Mouse (Mus musculus): Measurements from ENCODE around the gene Irf4. TPM values are rescaled to one million over a fixed set of nuclear protein-coding genes. Genes with fewer than 3 reads are reported as not detected.

Gene Irf4
- polyA plus RNA-seq, 1 experiment from 2014 or later = 0.12 TPM

DNA sequence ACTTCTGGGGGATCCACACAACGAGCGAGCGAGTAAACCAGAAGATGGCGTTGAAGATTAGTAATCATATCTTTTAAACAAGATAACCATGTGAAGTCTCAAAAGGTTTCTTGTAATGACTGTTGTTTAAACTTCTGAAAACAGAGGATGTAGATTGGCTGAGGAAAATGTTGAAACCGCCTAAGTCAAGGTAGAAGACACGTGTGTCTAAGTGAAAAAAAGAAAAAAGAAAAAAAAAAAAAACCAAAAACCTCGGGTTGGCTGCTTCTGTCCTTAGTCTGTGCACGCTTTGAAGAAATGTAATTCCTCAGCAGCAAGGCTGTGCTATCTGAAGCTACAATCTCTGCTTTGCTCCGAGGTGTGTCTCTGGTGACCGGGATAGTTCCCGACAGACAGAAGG, 1.5 kb upstream of the Irf4 start:
- H3K4me3 ChIP-seq (replicated peaks; ENCODE audit: low read length) = no peak overlapping the region
- no peak overlapping the region for H3K4me2 ChIP-seq (ENCODE audit: low read depth, low read length)
- H3K27me3 ChIP-seq (ENCODE audit: control insufficient read depth, insufficient read depth, low read length) = peaks cover 39% of the 10 kb centered on the region
- no peaks in the 10 kb centered on the region for H3K36me3 ChIP-seq (ENCODE audit: control insufficient read depth, insufficient read depth, low read length)
- WGBS = 60% methylated on average over 11 of the region's 11 CpGs
- peaks cover 4% of the 10 kb centered on the region; the same call in 1 of the 2 replicates for H3K4me1 ChIP-seq (ENCODE audit: control insufficient read depth, insufficient read depth, low read length)
- no peaks in the 10 kb centered on the region for H3K9me3 ChIP-seq (replicated peaks; ENCODE audit: control insufficient read depth, low read length)
- no peak for ATAC-seq (ENCODE audit: insufficient read depth, low FRiP score)
- H3K27ac ChIP-seq (ENCODE audit: low read length) = no peak overlapping the region
- H3K9ac ChIP-seq (ENCODE audit: low read length) = no peak overlapping the region

DNA sequence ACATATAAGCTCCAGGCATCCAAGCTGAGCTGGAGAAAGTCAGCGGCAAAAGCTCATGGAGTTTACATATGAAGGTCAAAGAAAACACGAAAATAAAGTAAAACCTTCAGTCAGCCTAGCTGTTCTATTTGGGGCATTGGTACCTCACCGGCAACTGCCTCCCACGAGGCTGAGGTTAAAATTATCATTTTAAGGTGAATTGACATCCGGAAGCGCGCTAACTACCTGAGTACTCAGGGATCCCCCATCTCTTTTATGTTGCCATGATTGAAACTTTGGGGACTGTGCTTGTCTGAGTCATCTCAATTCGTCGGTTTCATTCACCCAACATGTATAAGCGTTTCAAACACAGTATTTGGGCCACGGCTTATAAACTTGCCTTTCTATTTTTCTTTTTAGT, 705 bp upstream of the Irf4 start:
- no peak overlapping the region for H3K27ac ChIP-seq (ENCODE audit: low read length)
- no peak overlapping the region for H3K9ac ChIP-seq (ENCODE audit: low read length)
- peaks cover 39% of the 10 kb centered on the region for H3K27me3 ChIP-seq (ENCODE audit: control insufficient read depth, insufficient read depth, low read length)
- WGBS = 58% methylated on average over 11 of the region's 11 CpGs
- H3K36me3 ChIP-seq (ENCODE audit: control insufficient read depth, insufficient read depth, low read length) = no peaks in the 10 kb centered on the region
- no peak overlapping the region for H3K4me3 ChIP-seq (replicated peaks; ENCODE audit: low read length)
- no peaks in the 10 kb centered on the region for H3K9me3 ChIP-seq (replicated peaks; ENCODE audit: control insufficient read depth, low read length)
- no peak overlapping the region for H3K4me2 ChIP-seq (ENCODE audit: low read depth, low read length)
- H3K4me1 ChIP-seq (ENCODE audit: control insufficient read depth, insufficient read depth, low read length) = peaks cover 4% of the 10 kb centered on the region; the same call in 1 of the 2 replicates
- ATAC-seq (ENCODE audit: insufficient read depth, low FRiP score) = no peak

DNA sequence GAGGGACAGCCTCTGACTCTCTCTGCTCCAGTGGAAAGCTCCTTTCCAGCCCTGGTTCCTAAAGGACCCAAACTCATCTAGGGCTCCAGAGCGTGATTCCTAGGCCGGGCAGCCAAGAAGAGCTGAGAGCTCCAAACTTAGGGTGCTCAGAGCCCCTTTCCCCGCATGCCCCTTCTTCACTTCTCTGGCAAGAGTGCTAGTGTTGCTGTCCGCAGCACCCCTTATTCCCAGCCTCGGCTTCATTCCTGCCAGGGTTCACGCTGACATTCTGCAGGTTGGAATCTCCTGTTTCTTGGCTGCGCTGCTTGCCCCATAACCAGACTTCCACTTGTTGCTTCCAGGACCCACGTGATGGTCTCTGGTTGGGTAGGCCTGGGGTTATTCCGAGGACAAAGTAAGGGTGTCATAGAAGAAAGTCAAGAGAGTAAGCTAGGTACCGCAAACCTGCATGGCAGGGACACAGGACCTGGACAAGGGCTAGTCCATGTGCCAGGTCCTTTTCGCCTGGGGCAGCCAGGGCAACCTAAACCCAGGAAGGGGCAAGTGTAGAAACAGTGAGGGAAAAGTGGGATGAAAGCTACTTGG, 623 bp downstream of the Irf4 start:
- H3K9me3 ChIP-seq (replicated peaks; ENCODE audit: control insufficient read depth, low read length) = no peaks in the 10 kb centered on the region
- WGBS = 6% methylated on average over 11 of the region's 11 CpGs
- H3K4me3 ChIP-seq (replicated peaks; ENCODE audit: low read length) = peak overlapping the region; percentile 47
- no peaks in the 10 kb centered on the region for H3K36me3 ChIP-seq (ENCODE audit: control insufficient read depth, insufficient read depth, low read length)
- no peak overlapping the region for H3K27ac ChIP-seq (ENCODE audit: low read length)
- H3K4me1 ChIP-seq (ENCODE audit: control insufficient read depth, insufficient read depth, low read length) = peaks cover 4% of the 10 kb centered on the region; the same call in 1 of the 2 replicates
- H3K9ac ChIP-seq (ENCODE audit: low read length) = no peak overlapping the region
- peak overlapping the region; percentile 77 for H3K4me2 ChIP-seq (ENCODE audit: low read depth, low read length)
- H3K27me3 ChIP-seq (ENCODE audit: control insufficient read depth, insufficient read depth, low read length) = peaks cover 39% of the 10 kb centered on the region
- ATAC-seq (ENCODE audit: insufficient read depth, low FRiP score) = no peak

DNA sequence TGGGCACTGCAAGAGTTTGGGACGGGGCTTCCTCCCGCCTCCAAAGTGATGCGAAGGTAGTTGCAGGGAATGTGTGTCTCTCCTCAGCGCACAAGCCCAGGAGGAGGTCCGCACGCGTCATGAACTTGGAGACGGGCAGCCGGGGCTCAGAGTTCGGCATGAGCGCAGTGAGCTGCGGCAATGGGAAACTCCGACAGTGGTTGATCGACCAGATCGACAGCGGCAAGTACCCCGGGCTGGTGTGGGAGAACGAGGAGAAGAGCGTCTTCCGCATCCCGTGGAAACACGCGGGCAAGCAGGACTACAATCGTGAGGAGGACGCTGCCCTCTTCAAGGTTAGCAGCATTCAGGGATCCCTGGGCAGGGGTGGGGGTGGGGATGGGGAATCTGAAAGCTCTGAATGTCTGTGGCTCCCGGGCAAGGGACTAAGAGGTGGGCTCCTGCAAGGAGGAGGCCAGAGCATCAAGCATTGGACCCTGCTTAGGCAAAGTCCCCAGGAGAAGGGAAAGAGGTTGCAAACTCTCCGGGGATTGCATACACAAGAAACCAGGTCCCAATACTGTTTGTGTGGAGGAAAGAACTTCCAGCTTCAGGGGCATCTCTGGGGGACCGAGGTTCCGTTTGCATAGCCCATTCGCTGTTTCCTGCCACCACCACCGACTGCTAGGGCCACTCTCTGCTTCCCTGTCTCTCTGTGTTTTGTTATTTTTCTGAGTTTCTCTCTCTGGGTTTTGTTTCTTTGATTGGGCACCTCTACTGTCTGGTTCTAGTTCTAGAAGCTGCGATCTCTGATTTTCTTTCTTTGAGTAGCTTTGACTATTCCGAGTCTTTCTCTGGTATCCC, 1.7 kb downstream of the Irf4 start:
- peaks cover 39% of the 10 kb centered on the region for H3K27me3 ChIP-seq (ENCODE audit: control insufficient read depth, insufficient read depth, low read length)
- H3K9me3 ChIP-seq (replicated peaks; ENCODE audit: control insufficient read depth, low read length) = no peaks in the 10 kb centered on the region
- H3K9ac ChIP-seq (ENCODE audit: low read length) = no peak overlapping the region
- no peak for ATAC-seq (ENCODE audit: insufficient read depth, low FRiP score)
- peak overlapping the region; percentile 77 for H3K4me2 ChIP-seq (ENCODE audit: low read depth, low read length)
- H3K4me3 ChIP-seq (replicated peaks; ENCODE audit: low read length) = peak overlapping the region; percentile 33
- WGBS = 3% methylated on average over 33 of the region's 33 CpGs
- H3K36me3 ChIP-seq (ENCODE audit: control insufficient read depth, insufficient read depth, low read length) = no peaks in the 10 kb centered on the region
- peaks cover 4% of the 10 kb centered on the region; the same call in 1 of the 2 replicates for H3K4me1 ChIP-seq (ENCODE audit: control insufficient read depth, insufficient read depth, low read length)
- no peak overlapping the region for H3K27ac ChIP-seq (ENCODE audit: low read length)

DNA sequence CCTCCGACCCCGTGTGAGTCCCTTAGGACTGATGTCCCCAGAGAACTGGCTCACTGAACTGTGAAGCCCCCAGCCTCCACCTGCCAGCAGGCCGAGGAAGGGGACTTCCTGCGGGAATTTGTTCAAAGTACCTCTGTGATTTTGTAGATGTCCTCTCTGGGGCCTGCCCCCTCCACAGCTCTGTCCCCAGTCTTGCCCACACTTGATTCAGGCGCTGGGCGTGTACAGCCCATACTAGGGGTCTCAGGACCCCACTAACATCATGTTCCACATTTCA, 2.2 kb downstream of the Irf4 start:
- Histone ChIP-seq H3K4me1 (ENCODE audit: control insufficient read depth, insufficient read depth, low read length) (peaks cover 4% of the 10 kb centered on the region; the same call in 1 of the 2 replicates), H3K4me3 (replicated peaks; ENCODE audit: low read length) (no peak overlapping the region), H3K9ac (ENCODE audit: low read length) (no peak overlapping the region), H3K4me2 (ENCODE audit: low read depth, low read length) (no peak overlapping the region), H3K36me3 (ENCODE audit: control insufficient read depth, insufficient read depth, low read length) (no peaks in the 10 kb centered on the region), H3K27ac (ENCODE audit: low read length) (no peak overlapping the region), H3K9me3 (replicated peaks; ENCODE audit: control insufficient read depth, low read length) (no peaks in the 10 kb centered on the region), H3K27me3 (ENCODE audit: control insufficient read depth, insufficient read depth, low read length) (peaks cover 39% of the 10 kb centered on the region)
- 35% methylated on average over 6 of the region's 6 CpGs for WGBS
- no peak for ATAC-seq (ENCODE audit: insufficient read depth, low FRiP score)

DNA sequence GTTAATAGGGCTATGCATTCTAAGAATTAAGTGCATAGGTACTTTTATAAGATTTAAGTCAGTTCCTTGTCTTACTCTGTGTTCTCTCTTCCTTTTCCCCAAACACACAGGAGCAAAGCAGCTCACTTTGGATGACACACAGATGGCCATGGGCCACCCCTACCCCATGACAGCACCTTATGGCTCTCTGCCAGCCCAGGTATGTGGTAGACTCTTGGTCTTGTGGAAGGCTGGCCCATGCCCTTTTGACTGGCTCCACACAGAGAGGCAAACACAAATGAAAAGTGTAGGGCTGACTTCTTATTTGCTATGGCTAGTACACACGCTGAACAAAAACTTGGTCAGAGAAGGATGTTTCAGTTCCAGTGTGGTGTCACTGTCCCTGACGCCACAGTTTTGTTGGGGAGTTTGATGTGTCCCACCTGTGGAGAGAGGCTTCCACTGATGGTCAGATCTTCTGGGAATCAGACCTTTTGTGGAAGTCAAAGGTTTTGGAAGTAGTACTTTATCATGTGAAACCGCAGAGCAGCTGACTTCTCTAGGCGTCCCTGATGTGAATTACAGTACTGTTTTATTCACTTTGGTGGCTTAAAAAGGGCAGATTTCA, 3.7 kb downstream of the Irf4 start:
- no peak for ATAC-seq (ENCODE audit: insufficient read depth, low FRiP score)
- WGBS = 69% methylated on average over 4 of the region's 4 CpGs
- no peak overlapping the region for H3K9ac ChIP-seq (ENCODE audit: low read length)

DNA sequence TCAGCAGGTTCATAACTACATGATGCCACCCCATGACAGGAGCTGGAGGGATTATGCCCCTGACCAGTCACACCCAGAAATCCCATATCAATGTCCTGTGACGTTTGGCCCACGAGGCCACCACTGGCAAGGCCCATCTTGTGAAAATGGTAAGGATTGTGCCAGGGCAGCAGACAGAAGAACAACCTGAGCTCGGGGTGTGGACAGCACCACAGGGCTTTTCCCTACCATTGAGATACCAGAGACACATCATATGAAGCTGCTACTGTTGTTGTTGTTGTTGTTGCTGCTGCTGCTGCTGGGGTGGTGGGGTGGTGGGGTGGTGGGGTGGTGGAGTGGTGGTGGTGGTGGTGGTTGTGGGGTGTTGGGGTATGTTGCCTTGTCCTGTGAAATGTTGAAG, 4.4 kb downstream of the Irf4 start:
- no peak for ATAC-seq (ENCODE audit: insufficient read depth, low FRiP score)
- no peak overlapping the region for H3K4me2 ChIP-seq (ENCODE audit: low read depth, low read length)
- no peaks in the 10 kb centered on the region for H3K36me3 ChIP-seq (ENCODE audit: control insufficient read depth, insufficient read depth, low read length)
- H3K27ac ChIP-seq (ENCODE audit: low read length) = no peak overlapping the region
- no peaks in the 10 kb centered on the region for H3K9me3 ChIP-seq (replicated peaks; ENCODE audit: control insufficient read depth, low read length)
- peaks cover 4% of the 10 kb centered on the region; the same call in 1 of the 2 replicates for H3K4me1 ChIP-seq (ENCODE audit: control insufficient read depth, insufficient read depth, low read length)
- no peak overlapping the region for H3K4me3 ChIP-seq (replicated peaks; ENCODE audit: low read length)
- no peak overlapping the region for H3K9ac ChIP-seq (ENCODE audit: low read length)
- WGBS = 81% methylated on average over 3 of the region's 3 CpGs
- peaks cover 34% of the 10 kb centered on the region for H3K27me3 ChIP-seq (ENCODE audit: control insufficient read depth, insufficient read depth, low read length)

More for the DNA sequence above, 3.7 kb downstream of the Irf4 start:
- Histone ChIP-seq H3K27ac (ENCODE audit: low read length) (no peak overlapping the region), H3K4me1 (ENCODE audit: control insufficient read depth, insufficient read depth, low read length) (peaks cover 4% of the 10 kb centered on the region; the same call in 1 of the 2 replicates), H3K4me2 (ENCODE audit: low read depth, low read length) (no peak overlapping the region), H3K36me3 (ENCODE audit: control insufficient read depth, insufficient read depth, low read length) (no peaks in the 10 kb centered on the region), H3K27me3 (ENCODE audit: control insufficient read depth, insufficient read depth, low read length) (peaks cover 39% of the 10 kb centered on the region), H3K9me3 (replicated peaks; ENCODE audit: control insufficient read depth, low read length) (no peaks in the 10 kb centered on the region), H3K4me3 (replicated peaks; ENCODE audit: low read length) (no peak overlapping the region)

DNA sequence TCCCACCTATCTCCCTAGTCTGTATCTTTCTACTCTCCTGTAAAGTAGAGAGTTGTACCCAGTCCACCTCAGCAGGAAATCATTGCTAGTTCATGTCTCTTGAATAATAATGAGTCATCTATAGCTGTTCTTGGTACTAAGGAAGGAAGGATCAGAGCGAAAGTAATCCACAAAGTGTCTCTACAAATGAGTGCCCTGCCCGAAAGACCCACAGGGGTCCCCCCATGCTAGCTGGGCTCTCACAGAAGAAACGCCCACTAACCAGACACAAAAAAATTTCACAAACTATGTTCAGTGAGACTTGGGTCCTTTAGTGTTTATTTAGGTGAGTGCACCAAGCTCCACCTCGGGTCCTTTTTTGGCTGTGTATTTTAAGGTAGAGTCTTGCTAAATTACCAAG, 5.0 kb downstream of the Irf4 start:
- H3K36me3 ChIP-seq (ENCODE audit: control insufficient read depth, insufficient read depth, low read length) = no peaks in the 10 kb centered on the region
- no peak overlapping the region for H3K4me2 ChIP-seq (ENCODE audit: low read depth, low read length)
- no peak for ATAC-seq (ENCODE audit: insufficient read depth, low FRiP score)
- no peak overlapping the region for H3K4me3 ChIP-seq (replicated peaks; ENCODE audit: low read length)
- 75% methylated on average over 4 of the region's 4 CpGs for WGBS
- H3K9ac ChIP-seq (ENCODE audit: low read length) = no peak overlapping the region
- peaks cover 2% of the 10 kb centered on the region; the same call in 1 of the 2 replicates for H3K4me1 ChIP-seq (ENCODE audit: control insufficient read depth, insufficient read depth, low read length)
- peaks cover 28% of the 10 kb centered on the region for H3K27me3 ChIP-seq (ENCODE audit: control insufficient read depth, insufficient read depth, low read length)
- no peak overlapping the region for H3K27ac ChIP-seq (ENCODE audit: low read length)
- H3K9me3 ChIP-seq (replicated peaks; ENCODE audit: control insufficient read depth, low read length) = no peaks in the 10 kb centered on the region

DNA sequence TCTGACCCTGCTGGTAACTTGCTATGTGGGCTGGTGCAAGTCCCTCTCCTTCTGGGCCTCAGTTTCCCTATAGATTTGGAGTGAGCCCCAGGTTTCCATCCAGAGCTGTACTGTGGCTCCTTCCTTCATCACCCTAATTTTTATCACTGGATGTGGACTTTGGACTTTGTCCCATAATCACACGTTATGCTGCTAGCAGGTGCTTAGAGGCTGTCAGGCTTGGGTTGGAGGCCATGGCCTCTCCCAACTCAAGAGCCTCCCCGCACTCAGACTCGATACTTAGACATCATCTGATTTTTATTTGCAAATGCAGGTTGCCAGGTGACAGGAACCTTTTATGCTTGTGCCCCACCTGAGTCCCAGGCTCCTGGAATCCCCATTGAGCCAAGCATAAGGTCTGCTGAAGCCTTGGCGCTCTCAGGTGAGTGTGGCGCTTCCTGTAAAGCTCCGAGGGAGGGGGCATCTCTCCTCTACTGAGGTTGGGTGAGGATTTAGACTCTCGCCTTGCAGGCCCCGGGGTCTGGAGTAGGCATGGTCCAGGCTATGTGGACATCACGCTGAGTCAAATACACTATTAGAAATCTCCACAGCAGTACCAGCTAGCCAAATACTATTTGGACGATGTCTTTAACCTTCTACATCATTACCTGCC, 5.9 kb downstream of the Irf4 start:
- WGBS = 75% methylated on average over 10 of the region's 10 CpGs
- Histone ChIP-seq H3K27ac (ENCODE audit: low read length) (no peak overlapping the region), H3K9me3 (replicated peaks; ENCODE audit: control insufficient read depth, low read length) (no peaks in the 10 kb centered on the region), H3K36me3 (ENCODE audit: control insufficient read depth, insufficient read depth, low read length) (no peaks in the 10 kb centered on the region), H3K4me2 (ENCODE audit: low read depth, low read length) (no peak overlapping the region), H3K9ac (ENCODE audit: low read length) (no peak overlapping the region), H3K4me1 (ENCODE audit: control insufficient read depth, insufficient read depth, low read length) (no peaks in the 10 kb centered on the region; the same call in 1 of the 2 replicates), H3K27me3 (ENCODE audit: control insufficient read depth, insufficient read depth, low read length) (peaks cover 19% of the 10 kb centered on the region), H3K4me3 (replicated peaks; ENCODE audit: low read length) (no peak overlapping the region)
- ATAC-seq (ENCODE audit: insufficient read depth, low FRiP score) = no peak
